Comparison of ENCODE assay signal across 10 mouse cellular contexts in the genomic region with DNA sequence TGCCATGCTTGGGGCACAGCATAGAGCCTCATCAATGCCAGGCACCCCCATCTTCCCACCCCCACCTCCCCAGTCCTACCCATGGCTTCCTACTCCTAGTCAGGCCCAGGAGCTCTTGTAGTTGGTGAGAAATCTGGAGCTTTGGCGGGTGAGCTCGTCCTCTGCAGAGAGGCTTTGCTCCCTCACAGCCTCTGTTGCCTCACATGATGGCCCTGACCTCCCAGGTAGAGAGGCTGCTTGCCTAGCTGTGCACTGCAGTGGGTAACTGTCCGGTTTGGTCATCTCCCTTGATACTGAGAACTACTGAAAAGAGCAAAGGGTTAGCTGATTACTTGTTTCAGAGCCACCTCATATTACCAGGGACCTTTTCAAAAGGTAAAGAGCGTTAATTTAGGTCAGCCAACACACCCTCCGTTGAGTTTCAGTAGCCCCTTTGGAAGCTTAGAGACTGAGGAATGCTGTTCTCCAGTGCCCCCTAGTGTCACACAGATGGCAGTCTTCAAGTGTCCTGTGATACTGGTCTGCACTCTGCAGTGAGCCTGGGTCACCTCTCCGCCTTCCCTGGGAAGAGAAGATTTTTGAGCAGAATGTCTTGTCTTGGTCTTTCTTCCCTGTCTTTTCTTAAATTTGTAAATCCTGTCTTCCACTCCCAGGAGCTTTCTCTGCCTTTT. TPM values are rescaled to one million over a fixed set of nuclear protein-coding genes. Genes with fewer than 3 reads are reported as not detected.
A peak's percentile ranks its signal among the peaks of the same experiment; 100 is the strongest.
DNase-seq lines count a peak whose midpoint lies in the region; ATAC-seq and TF ChIP-seq lines count a peak whose summit lies in the region.
"Had no signal": no experiment of that assay in that cellular context is flagged by ENCODE, and none has a peak within 500 bp of the region (broad histone marks: within the 10 kb centered on the region; RNA-seq: fewer than 3 reads in every experiment).

No protein-coding gene starts in this region.

- no peak for TF ChIP-seq EP300 in lung, postnatal 0 days (IDR thresholded peaks at IDR 0.05)

- no peak overlapping the region for H3K4me2 ChIP-seq in intestine, embryonic 14.5 days (ENCODE audit: low read length)
- no peak overlapping the region for H3K4me2 ChIP-seq in lung, postnatal 0 days (replicated peaks; ENCODE audit: low read depth, low read length)

- peak; percentile 60 for ATAC-seq in common myeloid progenitor, adult 5-6 weeks (replicated peaks; ENCODE audit: low read depth, poor library complexity, severe bottlenecking)
- peak; percentile 61 for ATAC-seq in intestine, embryonic 14.5 days (replicated peaks; ENCODE audit: low FRiP score, low TSS enrichment, low read depth)
- peak; percentile 86 for ATAC-seq in lung, postnatal 0 days

- DNase-seq in layer of hippocampus, adult 2 months (ENCODE audit: low spot score in 2 of 2): peak in 1 of 2 experiments; percentile 45
- no peak for DNase-seq in layer of hippocampus, adult 9-11 months
- DNase-seq in Muller cell, postnatal 12 days (ENCODE audit: inconsistent ontology term): peak; percentile 62
- DNase-seq in intestine, embryonic 14.5 days (ENCODE audit: low spot score): no peak
- peak; percentile 82 for DNase-seq in lung, postnatal 0 days (ENCODE audit: low spot score)
- peak; percentile 53 for DNase-seq in thymus, postnatal 14 days
- DNase-seq in frontal cortex, postnatal 10 days (ENCODE audit: low spot score in 2 of 2): no peak

- no peaks in the 10 kb centered on the region for H3K4me1 ChIP-seq in intestine, embryonic 14.5 days (replicated peaks; ENCODE audit: control insufficient read depth, insufficient read depth, low read length)
- H3K4me1 ChIP-seq in lung, postnatal 0 days (ENCODE audit: insufficient read depth, low read depth, low read length): no peaks in the 10 kb centered on the region

- TF ChIP-seq CTCF in layer of hippocampus, adult 2 months (conservative IDR thresholded peaks at IDR 0.05): peak; percentile 91
- TF ChIP-seq CTCF in lung, postnatal 0 days (IDR thresholded peaks at IDR 0.05): peak; percentile 89

- H3K27ac ChIP-seq in layer of hippocampus, adult 2 months: no peak overlapping the region
- H3K27ac ChIP-seq in intestine, embryonic 14.5 days (ENCODE audit: low read depth): no peak overlapping the region
- no peak overlapping the region for H3K27ac ChIP-seq in lung, postnatal 0 days (ENCODE audit: low read length)

- H3K36me3 ChIP-seq in intestine, embryonic 14.5 days (ENCODE audit: control insufficient read depth, insufficient read depth, low read length): peaks cover 7% of the 10 kb centered on the region
- no peaks in the 10 kb centered on the region for H3K36me3 ChIP-seq in lung, postnatal 0 days (ENCODE audit: insufficient read depth, low read length)

- no peaks in the 10 kb centered on the region for H3K9me3 ChIP-seq in intestine, embryonic 14.5 days (ENCODE audit: control insufficient read depth, low read length)
- H3K9me3 ChIP-seq in lung, postnatal 0 days (ENCODE audit: low read length): no peaks in the 10 kb centered on the region

- WGBS in intestine, embryonic 14.5 days: 46% methylated on average over 6 of the region's 6 CpGs
- WGBS in lung, postnatal 0 days: 37% methylated on average over 6 of the region's 6 CpGs

- H3K9ac ChIP-seq in intestine, embryonic 14.5 days (ENCODE audit: low read length): no peak overlapping the region
- no peak overlapping the region for H3K9ac ChIP-seq in lung, postnatal 0 days (replicated peaks; ENCODE audit: low read depth)

- H3K4me3 ChIP-seq in layer of hippocampus, adult 2 months: no peak overlapping the region
- H3K4me3 ChIP-seq in intestine, embryonic 14.5 days (ENCODE audit: low read depth, low read length): no peak overlapping the region
- H3K4me3 ChIP-seq in lung, postnatal 0 days (ENCODE audit: low read depth, low read length): no peak overlapping the region
- H3K4me3 ChIP-seq: erythroblast, embryonic 14.5 days; myocyte had no signal

- no peaks in the 10 kb centered on the region for H3K27me3 ChIP-seq in intestine, embryonic 14.5 days (replicated peaks; ENCODE audit: control insufficient read depth, insufficient read depth, low read length)
- no peaks in the 10 kb centered on the region for H3K27me3 ChIP-seq in lung, postnatal 0 days (replicated peaks; ENCODE audit: insufficient read depth, low read length)

RNA-seq across cellular contexts. Expression of gene Gm20388, which starts 16.9 kb away (rescaled TPM):
- total RNA-seq in layer of hippocampus, adult 2 months (2021): 1 to 10 TPM; 2.2 to 7.6 TPM
- 35.7 and 36.7 TPM in 2 replicates for total RNA-seq in common myeloid progenitor, adult 5-6 weeks (2017)
- polyA plus RNA-seq in intestine, embryonic 14.5 days (2014; fragmentation: Nextera tagmentation; extraction: Ambion mirVana): 8.3 and 9.9 TPM in 2 replicates
- not detected in 2 replicates for polyA plus RNA-seq in lung, postnatal 0 days (2015; fragmentation: Nextera tagmentation; extraction: Ambion mirVana)

RNA-seq across cellular contexts. Expression of gene Usp10, which starts 17.4 kb away (rescaled TPM):
- total RNA-seq in layer of hippocampus, adult 2 months (2021): 10 to 100 TPM; 93.6 to 98.1 TPM
- 53.3 and 85.6 TPM in 2 replicates for total RNA-seq in common myeloid progenitor, adult 5-6 weeks (2017)
- 136 and 144 TPM in 2 replicates for polyA plus RNA-seq in intestine, embryonic 14.5 days (2014; fragmentation: Nextera tagmentation; extraction: Ambion mirVana)
- 38.1 and 40.3 TPM in 2 replicates for polyA plus RNA-seq in lung, postnatal 0 days (2015; fragmentation: Nextera tagmentation; extraction: Ambion mirVana)

Comparison
In these comparisons a context has a peak if more than half of its experiments do, and no peak if none do; other contexts are left out.
1. DNase-seq: peak in Muller cell, postnatal 12 days (single experiment), lung, postnatal 0 days (single experiment) and thymus, postnatal 14 days (single experiment); none in layer of hippocampus, adult 9-11 months (single experiment), intestine, embryonic 14.5 days (single experiment) and frontal cortex, postnatal 10 days (0 of 2).
2. Peak in every context shown above with its lines, with median percentiles within 50 percentile points of each other: ATAC-seq.